ENCODE assay signal across 8 mouse cellular contexts in the genomic region with DNA sequence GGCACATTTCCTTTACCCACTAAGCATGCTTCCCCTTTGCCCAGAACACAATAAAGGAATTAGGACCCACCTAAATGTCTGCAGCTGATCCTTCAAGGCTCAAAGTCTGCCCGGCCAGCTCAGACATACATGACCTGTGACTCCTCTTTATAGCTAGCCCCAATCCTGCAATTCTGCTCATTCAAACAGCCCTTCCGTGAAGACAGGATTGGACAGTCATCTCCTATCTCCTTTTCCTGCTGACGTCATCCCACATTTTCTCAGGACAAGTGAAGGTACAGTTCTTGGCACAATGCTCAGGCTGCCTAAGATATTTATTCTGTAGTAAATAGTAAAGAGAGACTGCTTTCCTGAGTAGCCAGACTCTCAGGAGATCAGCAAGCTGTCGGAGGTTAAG. TPM values are rescaled to one million over a fixed set of nuclear protein-coding genes. Genes with fewer than 3 reads are reported as not detected.
A peak's percentile ranks its signal among the peaks of the same experiment; 100 is the strongest.
DNase-seq lines count a peak whose midpoint lies in the region; ATAC-seq and TF ChIP-seq lines count a peak whose summit lies in the region.

No protein-coding gene starts in this region.

- no peak for DNase-seq in kidney, adult 8-10 months
- no peak for DNase-seq in limb, embryonic 11.5 days (ENCODE audit: low spot score)
- DNase-seq in midbrain, postnatal 0 days (ENCODE audit: low spot score): no peak
- no peak for DNase-seq in layer of hippocampus, adult 8-10 months (ENCODE audit: low spot score in 2 of 2)
- no peak for DNase-seq in urinary bladder, postnatal 4 days (ENCODE audit: low spot score in 2 of 2)

- peak overlapping the region; percentile 87; the same call in 1 of the 2 replicates for H3K4me2 ChIP-seq in kidney, embryonic 14.5 days (replicated peaks; ENCODE audit: low read depth, low read length)
- H3K4me2 ChIP-seq in limb, embryonic 11.5 days (ENCODE audit: low read depth, severe bottlenecking): peak overlapping the region; percentile 77
- H3K4me2 ChIP-seq in midbrain, postnatal 0 days (ENCODE audit: low read depth, low read length, poor library complexity, severe bottlenecking): peak overlapping the region; percentile 99; the same call in 1 of the 2 replicates

- H3K9me3 ChIP-seq in kidney, embryonic 14.5 days (ENCODE audit: control insufficient read depth, low read length): no peaks in the 10 kb centered on the region
- H3K9me3 ChIP-seq in erythroblast, embryonic 14.5 days (ENCODE audit: control insufficient read depth, low read length): no peaks in the 10 kb centered on the region
- no peaks in the 10 kb centered on the region for H3K9me3 ChIP-seq in limb, embryonic 11.5 days (ENCODE audit: control insufficient read depth, low read length)
- H3K9me3 ChIP-seq in midbrain, postnatal 0 days (ENCODE audit: low read length): no peaks in the 10 kb centered on the region

- 29% methylated on average over 4 of the region's 4 CpGs for WGBS in kidney, embryonic 14.5 days
- 44% methylated on average over 4 of the region's 4 CpGs for WGBS in limb, embryonic 11.5 days
- 29% methylated on average over 4 of the region's 4 CpGs for WGBS in midbrain, postnatal 0 days

- peaks cover 5% of the 10 kb centered on the region; the same call in 1 of the 2 replicates for H3K36me3 ChIP-seq in kidney, embryonic 14.5 days (ENCODE audit: control insufficient read depth, insufficient read depth, low read length)
- H3K36me3 ChIP-seq in erythroblast, embryonic 14.5 days (ENCODE audit: control insufficient read depth): peaks cover 34% of the 10 kb centered on the region
- H3K36me3 ChIP-seq in limb, embryonic 11.5 days (ENCODE audit: control insufficient read depth, insufficient read depth, low read length): no peaks in the 10 kb centered on the region
- no peaks in the 10 kb centered on the region for H3K36me3 ChIP-seq in midbrain, postnatal 0 days (ENCODE audit: insufficient read depth, low read length)

- H3K27ac ChIP-seq in kidney, embryonic 14.5 days (ENCODE audit: low read depth, low read length): peak overlapping the region; percentile 91; the same call in 1 of the 2 replicates
- no peak overlapping the region for H3K27ac ChIP-seq in limb, embryonic 11.5 days (replicated peaks; ENCODE audit: low read depth, low read length)
- H3K27ac ChIP-seq in midbrain, postnatal 0 days (ENCODE audit: low read depth, low read length): no peak overlapping the region

- peaks cover 39% of the 10 kb centered on the region for H3K4me1 ChIP-seq in kidney, embryonic 14.5 days (ENCODE audit: control insufficient read depth, insufficient read depth, low read length)
- peaks cover 82% of the 10 kb centered on the region for H3K4me1 ChIP-seq in erythroblast, embryonic 14.5 days (ENCODE audit: control insufficient read depth)
- peaks cover 26% of the 10 kb centered on the region for H3K4me1 ChIP-seq in limb, embryonic 11.5 days (ENCODE audit: control insufficient read depth, insufficient read depth, low read length)
- no peaks in the 10 kb centered on the region for H3K4me1 ChIP-seq in midbrain, postnatal 0 days (ENCODE audit: insufficient read depth, low read length)

- 0 out of 2 replicates have a peak, but pooled peaks cover 2% of the 10 kb centered on the region for H3K27me3 ChIP-seq in kidney, embryonic 14.5 days (ENCODE audit: control insufficient read depth, insufficient read depth, low read length)
- no peaks in the 10 kb centered on the region for H3K27me3 ChIP-seq in erythroblast, embryonic 14.5 days (ENCODE audit: control insufficient read depth)
- H3K27me3 ChIP-seq in limb, embryonic 11.5 days (ENCODE audit: control insufficient read depth, insufficient read depth, low read length): no peaks in the 10 kb centered on the region
- 0 out of 2 replicates have a peak, but pooled peaks cover 10% of the 10 kb centered on the region for H3K27me3 ChIP-seq in midbrain, postnatal 0 days (ENCODE audit: insufficient read depth, low read length)

- TF ChIP-seq CTCF in midbrain, postnatal 0 days (IDR thresholded peaks at IDR 0.05): no peak

- no peak for ATAC-seq in kidney, embryonic 14.5 days (ENCODE audit: low FRiP score, low TSS enrichment)
- no peak for ATAC-seq in limb, embryonic 11.5 days (ENCODE audit: insufficient number of reproducible peaks, low FRiP score, low TSS enrichment, low read depth)
- ATAC-seq in midbrain, postnatal 0 days (ENCODE audit: low FRiP score): no peak
- no peak for ATAC-seq in inflammation-experienced regulatory T-cells, adult 6 months

- H3K9ac ChIP-seq in kidney, embryonic 14.5 days (ENCODE audit: low read depth, low read length): no peak overlapping the region
- no peak overlapping the region; the same call in 1 of the 2 replicates for H3K9ac ChIP-seq in limb, embryonic 11.5 days (ENCODE audit: low read length)
- no peak overlapping the region for H3K9ac ChIP-seq in midbrain, postnatal 0 days (replicated peaks; ENCODE audit: low read length, poor library complexity, severe bottlenecking)

- peak overlapping the region; percentile 88 for H3K4me3 ChIP-seq in kidney, embryonic 14.5 days (ENCODE audit: low read length)
- H3K4me3 ChIP-seq in erythroblast, embryonic 14.5 days (replicated peaks): peak overlapping the region; percentile 85
- H3K4me3 ChIP-seq in limb, embryonic 11.5 days (ENCODE audit: low read depth, low read length): peak overlapping the region; percentile 75
- H3K4me3 ChIP-seq in midbrain, postnatal 0 days (ENCODE audit: low read depth, low read length): no peak overlapping the region

RNA-seq across cellular contexts. Expression of a gene that starts 1.6 kb away (rescaled TPM):
- polyA plus RNA-seq in kidney, embryonic 14.5 days (2014; fragmentation: Nextera tagmentation; extraction: Ambion mirVana): 5.8 and 9.3 TPM in 2 replicates
- polyA plus RNA-seq in erythroblast, embryonic 14.5 days (2012): 2.1 and 2.8 TPM in 2 replicates
- polyA plus RNA-seq in limb, embryonic 11.5 days (2014; fragmentation: Nextera tagmentation; extraction: Ambion mirVana): 6.1 and 6.6 TPM in 2 replicates
- 8.5 and 15.6 TPM in 2 replicates for total RNA-seq in midbrain, postnatal 0 days (2014; rRNA removed)
- polyA plus RNA-seq in midbrain, postnatal 0 days (2015; fragmentation: Nextera tagmentation; extraction: Ambion mirVana): 2.0 and 3.0 TPM in 2 replicates
- total RNA-seq in layer of hippocampus, adult 8-10 months (2022): 10 to 100 TPM; 21.6 to 28.5 (median 26.0) TPM
- polyA plus RNA-seq in inflammation-experienced regulatory T-cells, adult 6 months (2017; shearing (Covaris generic)): 1 to 10 TPM; 3.9 to 9.5 (median 7.2) TPM
